Mouse (Mus musculus) layer of hippocampus, adult 2 months (tissue): ENCODE data around the gene Odf3. TPM values are rescaled to one million over a fixed set of nuclear protein-coding genes. Genes with fewer than 3 reads are reported as not detected.
"Not testable (repeated sequence)": the region's sequence is repeated elsewhere in the genome, so short reads cannot be mapped to it uniquely, and the experiment has no call there.

Experiments
- DNase-seq, 2 experiments: peaks; one replicate each; pipeline ENCODE4 v3.0.0; 2022; ENCODE audit warnings: low spot score in 2 of 2
- H3K27ac ChIP-seq: fragments of 200-600 bp; 2 replicates; pipeline ENCODE4 v1.8.1; 2022
- H3K4me3 ChIP-seq: fragments of 200-600 bp; 2 replicates; pipeline ENCODE4 v1.8.1; 2022; ENCODE audit warnings: mild to moderate bottlenecking
- CTCF ChIP-seq: fragments of 200-600 bp; conservative IDR thresholded peaks from 2 replicates; pipeline ENCODE4 v1.8.1; 2022; ENCODE audit warnings: antibody characterized with exemption, mild to moderate bottlenecking, moderate library complexity
- total RNA-seq, 2 experiments: library from RNA; stranded (reverse); gene quantifications; 2 replicates each; pipeline ENCODE4 v1.2.3; 2021

The Odf3 gene
- total RNA-seq, 2 experiments from 2014 or later = not detected

GRCm38 (mm10) chr7:140879355-140879754, 31.8 kb downstream of the Odf3 start:
- no peak for TF ChIP-seq CTCF
- Histone ChIP-seq H3K27ac (no peak overlapping the region), H3K4me3 (no peak overlapping the region)
- DNase-seq = no peak

DNA sequence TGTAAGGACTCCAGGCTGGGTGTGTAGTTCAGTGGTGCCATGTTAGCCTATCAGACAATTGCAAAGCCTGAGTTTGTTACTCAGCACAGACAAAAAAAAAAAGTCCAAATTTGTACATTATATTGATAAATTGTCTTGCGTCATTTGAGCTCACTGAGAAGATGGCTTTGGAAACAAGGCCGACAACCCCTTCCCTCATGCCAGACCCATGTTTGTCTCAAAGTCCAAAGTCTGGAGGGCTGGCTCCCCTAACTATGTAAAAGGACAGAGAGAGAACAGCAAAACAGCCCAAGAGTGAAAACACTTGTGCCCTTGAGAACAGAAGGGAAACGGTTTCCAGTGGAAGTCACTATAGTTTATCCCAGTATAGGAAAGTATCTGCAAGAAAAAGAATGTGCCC, 32.8 kb downstream of the Odf3 start:
- no peak overlapping the region for H3K27ac ChIP-seq
- H3K4me3 ChIP-seq = peak overlapping the region; percentile 78; the same call in 1 of the 2 replicates
- no peak for TF ChIP-seq CTCF
- no peak for DNase-seq

- H3K27ac ChIP-seq = peak overlapping the region; percentile 95
- TF ChIP-seq CTCF = no peak
Measured at GRCm38 (mm10) chr7:140880865-140881515, 33.4 kb downstream of the Odf3 start.

DNA sequence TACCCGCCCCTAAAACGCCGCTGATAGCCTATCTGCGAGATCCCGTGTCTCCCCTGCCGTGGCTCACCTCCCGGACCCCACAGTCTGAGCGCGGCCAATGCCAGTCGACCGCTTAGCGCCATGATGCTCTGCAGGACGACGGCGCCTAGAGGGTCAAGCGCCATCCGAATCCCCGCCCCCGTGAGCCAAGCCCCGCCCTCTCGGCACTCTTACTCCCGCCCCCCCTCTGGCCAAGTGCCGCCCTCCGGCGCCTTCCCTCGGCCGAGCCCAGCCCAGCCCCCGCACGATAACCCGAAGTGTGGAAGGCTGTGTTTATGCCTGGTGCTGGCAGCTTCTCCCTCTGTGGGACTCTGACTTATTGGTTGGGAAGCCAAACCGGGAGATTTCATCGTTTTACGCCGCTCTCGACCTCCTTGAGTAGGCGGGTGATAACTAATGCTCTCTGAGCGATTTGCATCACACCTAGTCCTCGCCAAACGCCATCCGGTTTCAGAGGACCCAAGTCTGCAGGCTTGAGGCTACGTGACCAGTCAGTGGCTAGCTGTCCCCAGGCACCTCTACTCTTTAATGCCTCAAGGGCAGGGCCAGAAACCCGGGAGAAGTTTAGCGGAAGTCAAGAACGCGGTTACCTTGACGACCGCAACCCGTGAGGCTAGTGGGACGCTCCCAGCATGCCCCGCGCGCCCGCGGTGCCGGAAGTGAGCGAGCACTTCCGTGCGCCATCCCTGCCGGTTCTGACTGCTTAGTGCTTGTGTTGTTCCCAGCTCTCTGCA, 34.3 kb downstream of the Odf3 start, which contains the start of the genes Psmd13 and Sirt3:
Gene Psmd13, plus strand, starts transcription at position 273 of the 773 bp plus-strand sequence.
Gene Sirt3, minus strand, starts transcription at position 614 of the 773 bp plus-strand sequence.
- peak within 1 kb of the TSS; percentile 78 for H3K4me3 ChIP-seq
- DNase-seq = peak; percentile 93

More at GRCm38 (mm10) chr7:140880865-140881515, 33.4 kb downstream of the Odf3 start:
- no peak for DNase-seq
- H3K4me3 ChIP-seq = peak overlapping the region; percentile 78

DNA sequence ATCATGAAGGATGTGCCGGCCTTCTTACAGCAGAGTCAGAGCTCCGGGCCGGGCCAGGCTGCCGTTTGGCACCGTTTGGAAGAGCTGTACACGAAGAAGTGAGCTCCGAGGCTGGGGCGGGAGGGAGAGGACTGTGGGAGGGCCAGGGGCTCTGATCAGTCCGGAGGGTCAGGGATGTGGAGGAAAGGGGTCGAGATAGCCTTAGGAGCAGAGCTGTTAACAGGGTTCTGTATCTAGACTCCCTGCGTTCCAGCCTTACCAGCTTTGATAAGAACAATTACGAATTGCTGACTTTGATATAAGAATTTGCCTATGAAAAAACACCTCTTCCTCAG, 34.8 kb downstream of the Odf3 start:
- H3K27ac ChIP-seq = peak overlapping the region; percentile 95
- H3K4me3 ChIP-seq = peak overlapping the region; percentile 78
- no peak for TF ChIP-seq CTCF

More for the DNA sequence above, 34.3 kb downstream of the Odf3 start, which contains the start of the genes Psmd13 and Sirt3:
- H3K27ac ChIP-seq = peak within 1 kb of the TSS; percentile 95
- TF ChIP-seq CTCF = no peak

GRCm38 (mm10) chr7:140890636-140891035, 43.0 kb downstream of the Odf3 start:
- not testable (repeated sequence) for H3K4me3 ChIP-seq, H3K27ac ChIP-seq, DNase-seq

More for the DNA sequence above, 34.8 kb downstream of the Odf3 start:
- DNase-seq = no peak

DNA sequence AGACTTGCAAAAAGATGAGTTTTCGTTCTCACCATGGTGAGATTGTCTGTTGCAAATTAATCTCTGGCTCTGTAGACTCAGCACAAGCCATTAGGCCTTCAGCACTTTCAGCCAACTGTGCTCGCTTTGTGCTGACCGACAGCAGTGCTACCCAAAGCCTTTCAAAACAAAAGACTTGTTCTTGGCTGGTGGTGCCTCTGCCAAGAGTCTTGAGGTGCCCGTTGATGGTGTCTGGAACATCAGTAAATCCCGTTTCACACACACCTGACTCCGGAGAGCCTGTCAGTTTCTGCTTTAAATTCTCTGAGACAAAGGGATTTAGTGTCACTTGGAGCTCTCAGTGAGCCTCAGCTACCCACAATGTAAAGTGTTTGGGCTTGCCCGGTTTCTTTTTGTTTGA, 46.4 kb downstream of the Odf3 start:
- Histone ChIP-seq H3K27ac (no peak overlapping the region), H3K4me3 (no peak overlapping the region)
- no peak for DNase-seq
- TF ChIP-seq CTCF = no peak

GRCm38 (mm10) chr7:140894611-140895010, 47.0 kb downstream of the Odf3 start:
- Histone ChIP-seq H3K27ac (no peak overlapping the region), H3K4me3 (no peak overlapping the region)
- DNase-seq = no peak
- TF ChIP-seq CTCF = no peak

DNA sequence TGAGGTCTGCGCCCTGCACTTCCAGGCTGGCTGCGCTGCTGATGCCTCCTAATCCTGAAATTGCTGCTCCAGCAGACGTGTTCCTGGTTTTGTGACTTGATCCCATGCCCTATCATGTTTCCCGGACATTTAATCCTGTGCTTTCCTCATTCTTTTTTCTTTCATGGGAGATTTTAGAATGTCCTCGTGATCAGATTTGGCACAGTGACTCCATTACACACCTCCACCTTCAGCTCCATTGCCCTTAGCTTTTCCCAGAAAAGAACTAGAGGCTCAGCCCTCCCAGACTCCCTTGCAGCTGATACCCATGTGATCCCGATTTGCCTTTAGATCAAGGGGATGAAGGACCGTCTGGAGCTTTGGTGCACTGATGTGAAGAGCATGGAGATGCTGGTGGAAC, 50.3 kb downstream of the Odf3 start:
- TF ChIP-seq CTCF = no peak
- no peak overlapping the region for H3K27ac ChIP-seq
- DNase-seq = no peak
- H3K4me3 ChIP-seq = no peak overlapping the region

DNA sequence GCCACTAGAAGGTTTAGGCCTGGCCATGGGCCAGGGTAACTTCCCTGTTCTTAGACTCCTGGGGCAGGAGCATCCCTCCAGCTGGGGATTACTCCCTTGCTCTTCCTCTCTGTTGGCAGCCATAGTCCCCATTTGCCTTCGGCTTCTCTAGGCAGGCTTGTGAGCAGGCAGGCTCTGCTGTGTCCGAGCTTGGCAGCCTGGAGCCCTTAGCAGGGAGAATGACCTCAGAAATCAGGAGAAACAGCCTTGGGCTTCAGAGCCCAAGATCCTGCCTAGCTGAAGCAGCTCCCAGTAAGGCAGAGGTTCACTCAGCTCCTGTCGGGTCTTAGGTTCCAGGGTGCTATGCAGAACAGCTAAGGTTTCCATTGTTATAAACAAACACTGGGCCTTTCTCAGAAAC, 51.5 kb downstream of the Odf3 start:
- TF ChIP-seq CTCF = no peak
- DNase-seq = no peak
- Histone ChIP-seq H3K27ac (no peak overlapping the region), H3K4me3 (no peak overlapping the region)

DNA sequence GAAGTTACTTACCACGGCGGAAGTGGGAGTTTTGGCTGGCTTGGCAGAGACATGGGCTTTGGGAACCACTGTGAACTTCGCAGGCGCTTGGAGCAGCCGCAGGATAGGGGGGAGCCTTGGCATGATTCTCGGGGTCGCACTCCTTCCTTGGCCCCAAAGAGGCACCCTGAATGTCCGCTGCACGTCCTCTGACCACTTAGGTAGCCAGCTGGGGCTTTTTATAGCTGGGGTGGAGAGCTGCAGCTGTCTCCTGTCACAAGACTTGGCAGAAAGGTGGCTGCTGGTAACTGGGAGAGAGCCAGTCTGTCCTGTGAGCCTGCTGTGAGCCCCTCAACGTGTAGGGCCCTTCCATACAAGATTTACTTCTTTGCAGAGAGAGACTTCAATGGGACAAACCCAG, 52.6 kb downstream of the Odf3 start, which contains the start of gene Cox8b:
Gene Cox8b, minus strand, starts transcription at position 227 of the 400 bp plus-strand sequence.
- Histone ChIP-seq H3K27ac (no peak within 1 kb of the TSS), H3K4me3 (no peak within 1 kb of the TSS)
- TF ChIP-seq CTCF = no peak
- no peak for DNase-seq

Other genes with a start within 250 kb of the Odf3 start
- gene Olfr46, start 246.5 kb upstream of the Odf3 start, total RNA-seq = under 1 TPM; 0.31 to 0.37 TPM
- gene Olfr61, start 218.8 kb upstream of the Odf3 start, total RNA-seq = under 1 TPM in 1 of 2 experiments, not detected in 1; 0.29 TPM
- gene Olfr53, start 201.4 kb upstream of the Odf3 start, total RNA-seq = under 1 TPM in 1 of 2 experiments, not detected in 1; 0.34 TPM
- gene Olfr539, start 187.9 kb upstream of the Odf3 start, total RNA-seq = under 1 TPM; 0.20 to 0.23 TPM
- under 1 TPM; 0.12 to 0.13 TPM for gene Olfr45, start 165.9 kb upstream of the Odf3 start, total RNA-seq
- not detected for gene Olfr541, start 150.5 kb upstream of the Odf3 start, total RNA-seq
- not detected for gene Cyp2e1, start 84.1 kb upstream of the Odf3 start, total RNA-seq
- not detected for gene Syce1, start 60.0 kb upstream of the Odf3 start, total RNA-seq
- 10 to 100 TPM; 10.7 to 18.0 TPM for gene Zfp941, start 25.6 kb upstream of the Odf3 start, total RNA-seq
- 1 to 10 TPM; 1.1 to 1.4 TPM for gene Urah, start 12.8 kb upstream of the Odf3 start, total RNA-seq
- gene Scgb1c1, start 2.3 kb upstream of the Odf3 start, total RNA-seq = not detected
- gene Gm45785, start 8.5 kb downstream of the Odf3 start, total RNA-seq = 1 to 10 TPM in 1 of 2 experiments, not detected in 1; 1.8 TPM
- 10 to 100 TPM; 78.2 to 82.8 TPM for gene Ric8a, start 9.2 kb downstream of the Odf3 start, total RNA-seq
- 10 to 100 TPM; 25.1 to 28.3 TPM for gene Bet1l, start 9.8 kb downstream of the Odf3 start, total RNA-seq
- 100 to 1,000 TPM; 111 to 113 TPM for gene Psmd13, start 34.2 kb downstream of the Odf3 start, total RNA-seq
- gene Sirt3, start 34.5 kb downstream of the Odf3 start, total RNA-seq = 10 to 100 TPM; 69.2 to 73.2 TPM
- 1 to 10 TPM in 1 of 2 experiments, not detected in 1; 1.3 TPM for gene Cox8b, start 52.6 kb downstream of the Odf3 start, total RNA-seq
- under 1 TPM; 0.27 to 0.51 TPM for gene Nlrp6, start 73.1 kb downstream of the Odf3 start, total RNA-seq
- gene Pgghg, start 93.6 kb downstream of the Odf3 start, total RNA-seq = 1 to 10 TPM; 4.0 to 7.1 TPM
- not detected for gene Ifitm5, start 102.5 kb downstream of the Odf3 start, total RNA-seq
- gene Gm45717, start 108.1 kb downstream of the Odf3 start, total RNA-seq = not detected
- 10 to 100 TPM; 13.0 to 16.3 TPM for gene Ifitm2, start 108.2 kb downstream of the Odf3 start, total RNA-seq
- gene Ifitm1, start 119.4 kb downstream of the Odf3 start, total RNA-seq = 1 to 10 TPM; 1.9 to 2.9 TPM
- gene Ifitm3, start 163.0 kb downstream of the Odf3 start, total RNA-seq = 10 to 100 TPM in 1 of 2 experiments, 1 to 10 TPM in 1; 9.6 to 13.9 TPM
- gene Ifitm6, start 170.1 kb downstream of the Odf3 start, total RNA-seq = not detected
- gene Gm17387, start 181.3 kb downstream of the Odf3 start, total RNA-seq = not detected
- gene B4galnt4, start 213.3 kb downstream of the Odf3 start, total RNA-seq = 100 to 1,000 TPM in 1 of 2 experiments, 10 to 100 TPM in 1; 93.4 to 101 TPM
- not detected for gene Pkp3, start 230.4 kb downstream of the Odf3 start, total RNA-seq